Mouse (Mus musculus): Measurements from ENCODE around the gene Zfp874a.
A peak's percentile ranks its signal among the peaks of the same experiment; 100 is the strongest.

Zfp874a gene

DNA sequence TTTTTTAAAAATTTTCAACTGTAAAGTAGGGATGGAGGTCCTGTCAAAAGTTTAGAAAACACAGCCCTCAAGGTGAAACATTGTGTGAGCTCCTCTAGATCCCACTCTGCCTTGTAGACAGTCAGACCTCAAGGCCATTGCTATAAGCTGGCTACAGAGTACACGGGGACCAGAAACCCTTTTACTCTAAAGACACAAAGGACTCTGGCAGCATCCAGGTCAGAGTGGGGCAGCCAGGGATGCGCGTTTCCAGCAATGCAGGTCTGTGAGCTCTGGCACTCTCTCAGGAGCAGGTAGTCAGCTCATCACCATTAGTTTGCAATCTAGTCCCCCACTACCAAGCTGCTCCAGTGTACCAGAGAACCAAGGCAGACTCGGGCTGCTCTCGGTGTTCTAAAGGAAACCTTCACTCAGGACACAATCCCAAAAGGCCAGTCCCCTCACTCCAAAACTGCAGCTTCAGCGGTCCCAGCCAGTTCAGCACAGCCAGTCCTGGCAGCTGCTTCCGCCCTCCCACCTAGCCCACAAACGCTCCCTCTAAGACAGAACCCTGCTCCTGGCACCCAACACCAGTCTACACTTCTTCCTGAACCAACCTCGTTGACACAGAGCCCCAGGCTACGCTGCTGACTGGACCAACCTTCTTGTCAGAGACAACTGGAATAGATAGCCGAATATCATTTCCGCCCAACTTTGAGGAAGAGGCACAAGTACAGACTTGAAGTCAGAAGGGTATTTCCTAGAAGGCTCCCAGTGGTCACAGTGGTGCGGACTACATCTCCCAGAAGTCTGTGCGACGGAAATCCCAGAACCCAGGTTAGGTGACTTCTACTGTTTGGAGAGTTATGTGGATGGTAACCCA, 76.1 kb downstream of the Zfp874a start, which contains the start of the genes Gm28041 and Zfp456:
Gm28041 (minus strand) TSS at position 684 of the 862 bp plus-strand sequence.
Zfp456 (minus strand) TSS at position 761 of the 862 bp plus-strand sequence.
- peak; percentile 82 for DNase-seq
